Mouse (Mus musculus) retina, postnatal 1 day (tissue): ENCODE data around the gene Myct1.

Source experiments
- DNase-seq: peaks from one replicate; pipeline ENCODE4 v3.0.0-alpha.2; 2012

Myct1 gene

GRCm38 (mm10) chr10:5626268-5626667 lies 32.7 kb downstream of the Myct1 start:
- no peak for DNase-seq

- peak; percentile 32 for DNase-seq
These were observed 40.2 kb downstream of the Myct1 start for GRCm38 (mm10) chr10:5633672-5634200.

- peak; percentile 60 for DNase-seq
These were observed 40.8 kb downstream of the Myct1 start for GRCm38 (mm10) chr10:5634336-5634735.

GRCm38 (mm10) chr10:5637322-5637721 lies 43.7 kb downstream of the Myct1 start:
- DNase-seq = no peak

GRCm38 (mm10) chr10:5639112-5639511 lies 45.5 kb downstream of the Myct1 start, which contains the start of gene Vip:
Vip (plus strand) TSS chr10:5639218.
- DNase-seq = peak; percentile 8
